Mouse (Mus musculus) c-Kit-positive CD71-positive TER-119-positive erythroid progenitor cells, embryonic 14.5 days (primary cell): ENCODE results near the gene Ptgir.

Source experiments
- DNase-seq: peaks from one replicate; pipeline ENCODE4 v3.0.0-alpha.2; 2013; ENCODE audit warnings: low spot score

Ptgir gene

GRCm38 (mm10) chr7:16916342-16917265 is 10.3 kb downstream of the Ptgir start:
- DNase-seq = no peak

GRCm38 (mm10) chr7:16917447-16917846 is 11.2 kb downstream of the Ptgir start:
- DNase-seq = no peak

GRCm38 (mm10) chr7:16918014-16918413 is 11.7 kb downstream of the Ptgir start:
- DNase-seq = no peak

DNA sequence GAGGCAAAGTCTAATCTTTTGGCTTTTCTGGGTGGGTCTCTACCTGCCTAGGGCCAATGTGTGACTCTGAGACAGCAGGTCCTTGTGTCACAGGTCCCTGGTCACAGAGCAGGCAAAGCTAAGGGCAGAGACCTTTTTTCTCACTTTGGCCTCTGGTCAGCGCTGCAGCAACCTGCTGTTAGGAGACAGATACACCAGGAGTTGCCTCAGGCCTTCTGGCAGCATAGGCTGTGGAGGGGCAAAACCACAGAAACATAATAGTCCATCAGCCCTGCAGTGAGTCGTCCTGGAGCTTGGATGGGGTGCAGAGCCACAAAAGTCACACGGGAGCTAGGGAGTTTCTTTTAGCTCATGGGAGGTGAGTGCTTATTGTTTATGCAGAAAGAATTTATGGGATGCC is 12.4 kb downstream of the Ptgir start:
- no peak for DNase-seq

- DNase-seq = peak; percentile 38
These were observed 13.3 kb downstream of the Ptgir start for GRCm38 (mm10) chr7:16919395-16920149.

GRCm38 (mm10) chr7:16920150-16920579 is 13.9 kb downstream of the Ptgir start:
- DNase-seq = no peak

DNA sequence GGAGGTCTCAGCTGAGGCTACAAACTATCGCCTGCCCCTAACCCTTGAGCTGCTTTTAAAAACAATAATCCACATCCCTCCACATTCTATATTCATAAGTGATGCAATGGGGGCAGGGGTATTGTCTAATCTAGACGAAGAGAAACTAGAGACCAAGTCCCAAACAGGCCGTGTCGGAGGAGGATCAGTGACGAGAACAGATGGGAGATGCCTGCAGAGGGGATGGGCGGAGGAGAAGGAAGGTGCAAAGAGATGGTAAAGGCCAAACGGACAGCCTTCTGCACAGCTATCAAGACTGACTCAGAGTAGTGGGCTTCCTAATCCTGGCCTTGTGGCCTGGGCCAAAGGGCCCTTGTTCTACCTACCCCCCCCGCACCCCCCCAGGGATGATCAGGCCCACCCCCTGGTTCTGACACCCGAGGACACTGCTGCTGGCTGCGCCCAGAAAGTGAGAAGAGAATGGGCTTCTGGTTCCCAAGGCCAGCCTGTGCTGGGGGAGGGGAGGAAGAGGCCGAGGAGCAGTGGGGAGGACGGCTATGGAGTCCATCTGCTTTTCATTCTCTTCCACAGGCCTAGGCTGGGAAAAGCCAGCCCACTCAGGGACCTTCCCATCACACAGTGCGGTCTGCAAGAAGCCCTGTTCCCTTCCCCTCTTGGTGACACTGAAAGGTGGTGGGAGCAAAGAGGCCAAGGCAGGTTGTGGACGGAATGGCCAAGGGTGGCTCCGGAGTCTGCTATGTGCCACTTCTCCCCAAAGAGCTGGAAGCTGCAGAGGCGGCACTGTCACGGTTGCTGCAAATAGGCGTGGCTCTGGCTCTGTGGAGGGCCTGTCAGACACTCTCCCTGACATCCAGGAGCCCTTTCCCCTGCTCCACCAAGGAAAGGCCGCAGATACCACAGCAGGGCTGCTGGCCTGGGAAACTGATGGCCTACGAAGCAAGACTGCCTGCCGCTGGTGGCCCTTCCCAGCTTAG is 14.8 kb downstream of the Ptgir start:
- no peak for DNase-seq

- DNase-seq = no peak
These were observed 15.6 kb downstream of the Ptgir start for GRCm38 (mm10) chr7:16921881-16922335.

DNA sequence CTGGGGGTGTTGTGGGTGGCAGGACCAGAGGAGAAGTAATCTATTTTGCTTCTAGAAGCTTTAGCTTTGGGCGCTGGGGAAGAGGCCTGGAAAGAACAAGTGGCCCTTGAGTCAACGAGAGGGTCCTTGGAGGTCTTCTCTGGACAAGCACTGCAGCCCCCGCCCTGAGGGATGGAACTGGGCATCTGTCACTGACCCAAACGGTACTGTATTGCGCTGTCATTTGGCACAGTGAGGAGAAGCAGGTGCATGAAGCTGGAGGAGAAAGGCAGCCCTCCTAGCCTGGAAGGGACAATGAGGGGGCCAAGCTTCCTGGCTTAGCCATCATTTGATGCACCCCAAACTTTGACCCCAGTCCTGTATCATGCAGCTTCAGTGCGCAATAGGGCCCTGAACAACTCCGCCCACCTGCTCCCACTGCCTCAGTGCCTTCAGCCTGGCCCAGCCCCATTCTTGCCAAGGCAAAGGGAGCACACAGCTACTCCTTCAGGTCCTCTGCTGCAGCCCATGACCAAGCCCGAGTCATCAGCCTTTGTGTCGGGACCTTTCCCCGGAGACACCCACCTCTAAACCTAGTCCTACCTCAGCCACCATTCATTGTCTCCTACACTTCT is 16.2 kb downstream of the Ptgir start:
- DNase-seq = peak; percentile 46

DNA sequence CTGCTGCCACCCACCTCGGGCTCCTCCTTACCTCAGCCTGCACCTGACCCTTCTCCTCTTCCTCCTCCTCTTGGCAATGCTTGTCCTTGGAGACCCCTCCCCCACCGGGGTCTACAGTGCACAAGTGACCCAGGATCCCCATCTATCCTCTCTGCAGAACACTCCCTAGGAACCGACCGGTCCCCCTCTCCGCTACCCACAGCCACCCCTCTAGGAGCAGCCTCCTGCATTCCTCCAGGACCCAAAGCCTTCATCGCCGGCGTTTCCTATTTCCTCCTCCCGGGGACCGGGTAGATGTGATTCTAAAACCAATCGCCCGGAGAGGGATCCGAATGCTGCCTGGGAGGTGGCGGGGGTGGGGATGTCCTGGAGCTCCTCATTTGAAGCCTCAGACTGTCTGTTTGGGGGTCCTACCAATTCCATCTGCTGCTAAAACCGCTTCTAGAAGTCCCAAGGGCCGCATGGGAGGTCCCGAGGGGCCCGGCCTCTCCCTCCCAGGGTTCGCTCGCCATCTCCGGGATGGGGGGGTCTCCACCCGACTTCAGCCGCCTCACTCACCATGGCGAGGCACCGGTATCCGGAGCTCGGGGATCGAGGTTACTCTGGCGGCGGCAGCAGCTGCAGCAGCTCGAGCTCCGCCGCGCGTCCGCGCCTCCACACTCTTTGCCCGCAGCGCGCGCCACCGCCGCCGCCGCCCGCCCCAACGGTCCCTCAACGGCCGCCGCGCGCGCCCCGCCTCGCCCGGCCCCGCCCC is 17.2 kb downstream of the Ptgir start:
- no peak for DNase-seq

DNA sequence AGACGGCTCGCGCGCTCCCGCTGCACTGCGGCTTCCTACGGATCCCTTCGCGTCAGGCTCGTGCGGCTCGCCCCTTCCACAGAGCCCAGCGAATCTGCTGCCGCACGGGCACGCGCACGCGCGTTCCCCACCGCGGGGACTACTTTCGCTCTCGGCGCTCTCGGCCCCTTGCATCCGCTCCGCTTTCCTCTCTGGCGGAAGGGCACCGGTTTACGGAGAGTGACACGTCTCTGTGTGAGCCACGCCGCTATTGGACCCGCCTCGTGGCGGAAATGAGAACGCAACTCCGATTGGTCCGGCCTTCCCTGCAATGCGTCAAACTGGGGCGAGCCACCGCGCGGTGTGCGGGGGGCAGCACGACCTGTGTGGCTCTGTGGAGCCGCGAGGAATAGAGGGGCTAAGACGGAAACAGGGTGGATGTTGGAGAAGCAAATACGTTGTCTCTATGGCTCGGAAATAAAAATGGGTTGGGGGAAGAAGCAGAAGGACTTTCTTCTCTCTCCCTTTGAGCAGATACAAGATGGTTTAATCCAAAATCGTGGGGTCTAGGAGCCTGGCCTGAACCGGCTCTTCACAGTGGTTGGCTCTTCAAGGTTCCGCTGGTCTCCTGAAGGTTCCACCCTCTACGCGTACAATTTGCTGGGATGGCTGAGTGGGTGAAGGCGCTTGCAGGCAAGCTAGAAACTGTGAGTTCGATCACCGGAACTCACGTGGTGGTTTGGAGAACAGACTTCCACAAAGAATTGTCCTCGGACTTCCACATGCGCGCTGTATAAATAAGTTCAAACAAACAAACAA is 17.9 kb downstream of the Ptgir start, which contains the start of gene Calm3:
Gene Calm3 (minus strand): TSS at position 78 of the 798 bp plus-strand sequence.
- DNase-seq = peak; percentile 99

DNA sequence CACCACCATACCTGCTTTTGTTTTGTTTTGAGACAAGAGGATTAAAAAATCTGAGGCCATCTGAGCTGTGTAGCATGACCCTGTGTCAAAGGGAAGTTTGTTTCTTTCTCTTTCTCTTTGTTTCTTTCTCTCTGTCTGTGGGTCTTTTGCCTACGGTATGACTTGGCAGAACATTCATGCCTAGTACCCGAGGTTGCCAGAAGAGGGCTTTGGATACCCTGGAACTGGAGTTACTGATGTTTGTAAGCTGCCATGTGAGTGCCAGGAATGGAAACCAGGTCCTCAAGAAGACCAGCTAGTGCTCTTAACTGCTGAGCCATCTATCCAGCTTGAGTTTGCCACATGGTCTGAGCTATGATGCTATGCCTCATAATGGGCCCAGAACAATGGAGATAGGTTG is 22.1 kb downstream of the Ptgir start:
- DNase-seq = no peak

- DNase-seq = peak; percentile 67
These were observed 24.6 kb downstream of the Ptgir start for GRCm38 (mm10) chr7:16930850-16931249.

DNA sequence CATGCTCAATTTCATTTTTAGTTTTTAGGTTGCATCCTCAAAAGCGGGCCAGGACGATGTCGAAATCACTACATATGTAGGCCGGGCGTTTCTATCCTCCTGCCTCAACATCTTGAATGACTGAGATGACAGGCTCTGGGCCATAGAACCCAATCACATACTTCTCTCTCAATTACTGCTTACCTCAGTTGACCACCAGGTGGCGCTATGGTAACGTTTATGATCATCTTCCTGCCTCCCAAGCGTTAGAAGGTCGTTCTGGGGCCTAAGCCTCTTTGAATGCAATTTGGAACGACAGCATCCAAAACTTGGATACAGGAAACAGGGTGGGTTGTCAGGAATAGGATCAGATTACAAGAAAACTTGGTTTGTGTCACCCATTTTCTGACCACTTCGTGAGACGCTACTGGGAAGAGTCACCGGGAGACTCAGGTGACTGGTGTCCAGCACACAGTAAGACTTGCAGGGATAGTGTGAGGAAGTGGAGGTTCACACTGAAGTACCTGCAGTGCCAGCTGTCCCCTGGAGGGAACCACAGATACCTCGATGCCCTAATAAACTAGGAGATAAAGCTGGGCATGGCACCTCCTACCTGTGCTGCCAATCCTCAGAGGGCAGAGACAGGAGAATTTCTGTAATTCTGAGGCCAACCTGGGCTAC is 25.8 kb downstream of the Ptgir start:
- peak; percentile 86 for DNase-seq

- DNase-seq = no peak
These were observed 26.7 kb downstream of the Ptgir start for GRCm38 (mm10) chr7:16932704-16933577.

GRCm38 (mm10) chr7:16937312-16937711 is 31.0 kb downstream of the Ptgir start:
- DNase-seq = no peak

GRCm38 (mm10) chr7:16938117-16938791 is 32.0 kb downstream of the Ptgir start:
- DNase-seq = no peak
